15 mouse cellular contexts compared by ENCODE assay signal in the genomic region with DNA sequence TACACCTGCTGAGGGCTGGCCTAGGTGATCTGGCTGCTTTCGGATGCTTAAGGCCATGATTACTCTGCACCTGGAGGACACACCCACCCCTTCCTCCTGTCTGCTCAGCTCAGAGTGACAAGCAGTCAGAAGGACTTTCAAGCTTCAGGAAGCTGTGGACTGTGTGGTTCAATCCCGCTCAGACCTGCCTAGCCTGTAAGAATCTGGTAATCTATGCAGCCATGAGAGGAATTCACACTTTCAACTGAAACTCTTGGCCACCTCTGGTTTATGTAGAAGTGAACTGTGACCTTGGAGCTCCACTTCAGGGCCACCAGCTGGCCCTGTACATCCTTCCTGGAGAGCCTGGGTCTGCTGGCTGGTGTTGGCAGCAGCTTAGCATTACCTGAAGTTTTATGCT. TPM values are rescaled to one million over a fixed set of nuclear protein-coding genes. Genes with fewer than 3 reads are reported as not detected.
A peak's percentile ranks its signal among the peaks of the same experiment; 100 is the strongest.
DNase-seq lines count a peak whose midpoint lies in the region; ATAC-seq and TF ChIP-seq lines count a peak whose summit lies in the region.
"Had no signal": no experiment of that assay in that cellular context is flagged by ENCODE, and none has a peak within 500 bp of the region (broad histone marks: within the 10 kb centered on the region; RNA-seq: fewer than 3 reads in every experiment).

No protein-coding gene starts in this region.

- H3K36me3 ChIP-seq in lung, embryonic 16.5 days (ENCODE audit: control insufficient read depth, insufficient read depth, low read length): no peaks in the 10 kb centered on the region
- H3K36me3 ChIP-seq in intestine, embryonic 14.5 days (ENCODE audit: control insufficient read depth, insufficient read depth, low read length): no peaks in the 10 kb centered on the region
- H3K36me3 ChIP-seq in kidney, postnatal 0 days (ENCODE audit: insufficient read depth, low read length): no peaks in the 10 kb centered on the region
- H3K36me3 ChIP-seq in hindbrain, embryonic 11.5 days (ENCODE audit: control insufficient read depth, insufficient read depth, low read length): no peaks in the 10 kb centered on the region
- H3K36me3 ChIP-seq: embryonic facial prominence, embryonic 12.5 days had no signal

- TF ChIP-seq CTCF in kidney, postnatal 0 days (IDR thresholded peaks at IDR 0.05; ENCODE audit: low read depth): no peak

- peak overlapping the region; percentile 39; the same call in 1 of the 2 replicates for H3K27ac ChIP-seq in lung, embryonic 16.5 days (ENCODE audit: low read length)
- H3K27ac ChIP-seq in intestine, embryonic 14.5 days (ENCODE audit: low read depth): peak overlapping the region; percentile 54; the same call in 1 of the 2 replicates
- peak overlapping the region; percentile 54 for H3K27ac ChIP-seq in kidney, postnatal 0 days
- no peak overlapping the region for H3K27ac ChIP-seq in hindbrain, embryonic 11.5 days (ENCODE audit: low read depth, low read length)
- H3K27ac ChIP-seq: embryonic facial prominence, embryonic 12.5 days; hindbrain, postnatal 0 days had no signal

- no peak overlapping the region for H3K4me2 ChIP-seq in lung, embryonic 16.5 days (ENCODE audit: low read depth, low read length)
- no peak overlapping the region for H3K4me2 ChIP-seq in intestine, embryonic 14.5 days (ENCODE audit: low read length)
- no peak overlapping the region for H3K4me2 ChIP-seq in kidney, postnatal 0 days (ENCODE audit: low read length)
- no peak overlapping the region for H3K4me2 ChIP-seq in hindbrain, embryonic 11.5 days (replicated peaks; ENCODE audit: low read depth, low read length)
- H3K4me2 ChIP-seq: embryonic facial prominence, embryonic 12.5 days; liver, embryonic 11.5 days had no signal

- no peaks in the 10 kb centered on the region for H3K27me3 ChIP-seq in lung, embryonic 16.5 days (ENCODE audit: control insufficient read depth, insufficient read depth, low read depth, low read length)
- H3K27me3 ChIP-seq in intestine, embryonic 14.5 days (replicated peaks; ENCODE audit: control insufficient read depth, insufficient read depth, low read length): no peaks in the 10 kb centered on the region
- no peaks in the 10 kb centered on the region for H3K27me3 ChIP-seq in kidney, postnatal 0 days (ENCODE audit: insufficient read depth, low read length)
- H3K27me3 ChIP-seq in hindbrain, embryonic 11.5 days (ENCODE audit: control insufficient read depth, insufficient read depth, low read length): no peaks in the 10 kb centered on the region
- H3K27me3 ChIP-seq: embryonic facial prominence, embryonic 12.5 days had no signal

- 49% methylated on average over 2 of the region's 2 CpGs for WGBS in lung, embryonic 16.5 days
- WGBS in intestine, embryonic 14.5 days: 67% methylated on average over 2 of the region's 2 CpGs
- 60% methylated on average over 2 of the region's 2 CpGs for WGBS in kidney, postnatal 0 days
- WGBS in hindbrain, embryonic 11.5 days: 62% methylated on average over 2 of the region's 2 CpGs

- no peak for DNase-seq in lung, postnatal 25 days (ENCODE audit: low spot score)
- DNase-seq in intestine, embryonic 14.5 days (ENCODE audit: low spot score): no peak
- DNase-seq in kidney, postnatal 0 days (ENCODE audit: low spot score): no peak
- peak; percentile 44 for DNase-seq in yolk sac, embryonic 10.5 days (ENCODE audit: low spot score)
- no peak for DNase-seq in urinary bladder, adult 2 months (ENCODE audit: low spot score)
- DNase-seq in hindbrain, embryonic 11.5 days (ENCODE audit: low spot score): no peak
- no peak for DNase-seq in testis, postnatal 14 days (ENCODE audit: low spot score)
- DNase-seq: cerebellum, postnatal 25 days; heart, adult 11 months; lung, postnatal 10 days; thymus, postnatal 25 days had no signal

- no peak overlapping the region for H3K4me3 ChIP-seq in lung, embryonic 16.5 days (ENCODE audit: low read length)
- no peak overlapping the region for H3K4me3 ChIP-seq in intestine, embryonic 14.5 days (ENCODE audit: low read depth, low read length)
- H3K4me3 ChIP-seq in kidney, postnatal 0 days (replicated peaks; ENCODE audit: low read depth, low read length): no peak overlapping the region
- H3K4me3 ChIP-seq in hindbrain, embryonic 11.5 days (ENCODE audit: low read depth, low read length): no peak overlapping the region
- H3K4me3 ChIP-seq: embryonic facial prominence, embryonic 12.5 days had no signal

- peak; percentile 37; the same call in 1 of the 2 replicates for ATAC-seq in lung, embryonic 16.5 days (ENCODE audit: low read depth)
- peak; percentile 78 for ATAC-seq in intestine, embryonic 14.5 days (replicated peaks; ENCODE audit: low FRiP score, low TSS enrichment, low read depth)
- ATAC-seq in kidney, postnatal 0 days (replicated peaks; ENCODE audit: low FRiP score, low read depth): peak; percentile 67
- ATAC-seq in hindbrain, embryonic 11.5 days (ENCODE audit: low FRiP score): no peak
- ATAC-seq: hindbrain, postnatal 0 days had no signal

- no peak overlapping the region for H3K9ac ChIP-seq in lung, embryonic 16.5 days (ENCODE audit: low read length)
- H3K9ac ChIP-seq in intestine, embryonic 14.5 days (ENCODE audit: low read length): no peak overlapping the region
- H3K9ac ChIP-seq in kidney, postnatal 0 days (ENCODE audit: low read depth, low read length): no peak overlapping the region
- H3K9ac ChIP-seq in hindbrain, embryonic 11.5 days (ENCODE audit: low read depth, low read length): no peak overlapping the region
- H3K9ac ChIP-seq: embryonic facial prominence, embryonic 12.5 days had no signal

- peaks cover 3% of the 10 kb centered on the region; the same call in 1 of the 2 replicates for H3K4me1 ChIP-seq in lung, embryonic 16.5 days (replicated peaks; ENCODE audit: control insufficient read depth, insufficient read depth, low read length)
- H3K4me1 ChIP-seq in intestine, embryonic 14.5 days (replicated peaks; ENCODE audit: control insufficient read depth, insufficient read depth, low read length): no peaks in the 10 kb centered on the region
- peaks cover 9% of the 10 kb centered on the region; the same call in 1 of the 2 replicates for H3K4me1 ChIP-seq in kidney, postnatal 0 days (replicated peaks; ENCODE audit: insufficient read depth, low read length)
- H3K4me1 ChIP-seq in hindbrain, embryonic 11.5 days (replicated peaks; ENCODE audit: control insufficient read depth, insufficient read depth, low read length): no peaks in the 10 kb centered on the region

- peaks cover 2% of the 10 kb centered on the region; the same call in 1 of the 2 replicates for H3K9me3 ChIP-seq in lung, embryonic 16.5 days (ENCODE audit: control insufficient read depth, low read length)
- peaks cover under 1% of the 10 kb centered on the region; the same call in 1 of the 2 replicates for H3K9me3 ChIP-seq in intestine, embryonic 14.5 days (ENCODE audit: control insufficient read depth, low read length)
- H3K9me3 ChIP-seq in kidney, postnatal 0 days (replicated peaks; ENCODE audit: low read length): no peaks in the 10 kb centered on the region
- H3K9me3 ChIP-seq in hindbrain, embryonic 11.5 days (ENCODE audit: control insufficient read depth, low read length): no peaks in the 10 kb centered on the region
- H3K9me3 ChIP-seq: embryonic facial prominence, embryonic 12.5 days had no signal

RNA-seq across cellular contexts. Expression of gene Id2, which starts 11.9 kb away (rescaled TPM):
- polyA plus RNA-seq in lung, embryonic 16.5 days (2015; fragmentation: Nextera tagmentation; extraction: Ambion mirVana): 562 and 618 TPM in 2 replicates
- polyA plus RNA-seq in intestine, embryonic 14.5 days (2014; fragmentation: Nextera tagmentation; extraction: Ambion mirVana): 502 and 573 TPM in 2 replicates
- 718 and 754 TPM in 2 replicates for polyA plus RNA-seq in kidney, postnatal 0 days (2015; fragmentation: Nextera tagmentation; extraction: Ambion mirVana)
- polyA plus RNA-seq in urinary bladder, adult 2 months (2012; rRNA removed): 313 and 327 TPM in 2 replicates
- 394 and 397 TPM in 2 replicates for polyA plus RNA-seq in hindbrain, embryonic 11.5 days (2014; fragmentation: Nextera tagmentation; extraction: Ambion mirVana)
